ENCODE assay signal across 14 mouse cellular contexts in genomic region chr9:70930641-70931020, GRCm38 (mm10). TPM values are rescaled to one million over a fixed set of nuclear protein-coding genes. Genes with fewer than 3 reads are reported as not detected.
DNase-seq lines count a peak whose midpoint lies in the region; ATAC-seq and TF ChIP-seq lines count a peak whose summit lies in the region.
"Had no signal": no experiment of that assay in that cellular context is flagged by ENCODE, and none has a peak within 500 bp of the region (broad histone marks: within the 10 kb centered on the region; RNA-seq: fewer than 3 reads in every experiment).

No protein-coding gene starts in this region.

- H3K9ac ChIP-seq in midbrain, postnatal 0 days (replicated peaks; ENCODE audit: low read length, poor library complexity, severe bottlenecking) = no peak overlapping the region
- no peak overlapping the region for H3K9ac ChIP-seq in midbrain, embryonic 15.5 days
- H3K9ac ChIP-seq: hindbrain, embryonic 15.5 days; limb, embryonic 15.5 days had no signal

- ATAC-seq in midbrain, postnatal 0 days (ENCODE audit: low FRiP score) = no peak
- ATAC-seq in midbrain, embryonic 15.5 days (replicated peaks) = no peak

- H3K27me3 ChIP-seq in heart, embryonic 10.5 days (ENCODE audit: insufficient read depth, poor library complexity, severe bottlenecking) = no peaks in the 10 kb centered on the region
- H3K27me3 ChIP-seq in midbrain, postnatal 0 days (ENCODE audit: insufficient read depth, low read length) = no peaks in the 10 kb centered on the region
- no peaks in the 10 kb centered on the region for H3K27me3 ChIP-seq in midbrain, embryonic 15.5 days (replicated peaks)
- H3K27me3 ChIP-seq: hindbrain, embryonic 15.5 days; limb, embryonic 15.5 days had no signal

- peak; percentile 56 to 83 for DNase-seq in adrenal gland, adult (ENCODE audit: inconsistent age in 2 of 2, low spot score in 1 of 2)
- DNase-seq in adrenal gland, postnatal 4 days (ENCODE audit: low spot score in 2 of 2) = no peak
- no peak for DNase-seq in heart, embryonic 10.5 days (ENCODE audit: low spot score)
- DNase-seq in heart, postnatal 14 days = no peak
- peak; percentile 50 for DNase-seq in midbrain, postnatal 0 days (ENCODE audit: low spot score)
- no peak for DNase-seq in MN1 (ENCODE audit: low spot score)
- no peak for DNase-seq in layer of hippocampus, postnatal 25 days (ENCODE audit: extremely low spot score in 1 of 2, low spot score in 1 of 2)

- H3K9me3 ChIP-seq in heart, embryonic 10.5 days = no peaks in the 10 kb centered on the region
- no peaks in the 10 kb centered on the region for H3K9me3 ChIP-seq in midbrain, postnatal 0 days (ENCODE audit: low read length)
- H3K9me3 ChIP-seq in midbrain, embryonic 15.5 days = no peaks in the 10 kb centered on the region
- H3K9me3 ChIP-seq: forebrain, embryonic 10.5 days; hindbrain, embryonic 15.5 days; limb, embryonic 15.5 days had no signal

- H3K36me3 ChIP-seq in heart, embryonic 10.5 days = no peaks in the 10 kb centered on the region
- H3K36me3 ChIP-seq in midbrain, postnatal 0 days (ENCODE audit: insufficient read depth, low read length) = no peaks in the 10 kb centered on the region
- no peaks in the 10 kb centered on the region for H3K36me3 ChIP-seq in midbrain, embryonic 15.5 days (replicated peaks)
- H3K36me3 ChIP-seq: forebrain, embryonic 10.5 days; hindbrain, embryonic 15.5 days; limb, embryonic 15.5 days had no signal

- no peak overlapping the region for H3K4me3 ChIP-seq in heart, embryonic 10.5 days
- H3K4me3 ChIP-seq in midbrain, postnatal 0 days (ENCODE audit: low read depth, low read length) = no peak overlapping the region
- no peak overlapping the region for H3K4me3 ChIP-seq in midbrain, embryonic 15.5 days
- H3K4me3 ChIP-seq: forebrain, embryonic 10.5 days; hindbrain, embryonic 15.5 days; limb, embryonic 15.5 days; myocyte had no signal

- no peak for TF ChIP-seq CTCF in midbrain, postnatal 0 days (IDR thresholded peaks at IDR 0.05)

- peak overlapping the region; percentile 22; the same call in 1 of the 2 replicates for H3K27ac ChIP-seq in heart, embryonic 10.5 days
- H3K27ac ChIP-seq in midbrain, postnatal 0 days (ENCODE audit: low read depth, low read length) = no peak overlapping the region
- H3K27ac ChIP-seq in midbrain, embryonic 15.5 days = no peak overlapping the region
- H3K27ac ChIP-seq: forebrain, embryonic 10.5 days; hindbrain, embryonic 15.5 days; limb, embryonic 15.5 days had no signal

- H3K4me2 ChIP-seq in midbrain, postnatal 0 days (ENCODE audit: low read depth, low read length, poor library complexity, severe bottlenecking) = no peak overlapping the region
- H3K4me2 ChIP-seq in midbrain, embryonic 15.5 days = no peak overlapping the region
- H3K4me2 ChIP-seq: hindbrain, embryonic 15.5 days; limb, embryonic 15.5 days; midbrain, embryonic 11.5 days had no signal

- intact Hi-C loops in heart, postnatal 14 days (cut with DNase I) = loop anchor here (5.0 kb wide), 2 partner anchors 147 to 178 kb away; no protein-coding TSS in a partner anchor

- 51% methylated on average over 5 of the region's 5 CpGs for WGBS in heart, embryonic 10.5 days
- 73% methylated on average over 5 of the region's 5 CpGs for WGBS in midbrain, postnatal 0 days
- WGBS in midbrain, embryonic 15.5 days = 76% methylated on average over 5 of the region's 5 CpGs

- H3K4me1 ChIP-seq in heart, embryonic 10.5 days = peaks cover 19% of the 10 kb centered on the region
- no peaks in the 10 kb centered on the region for H3K4me1 ChIP-seq in midbrain, postnatal 0 days (ENCODE audit: insufficient read depth, low read length)
- no peaks in the 10 kb centered on the region for H3K4me1 ChIP-seq in midbrain, embryonic 15.5 days
- H3K4me1 ChIP-seq: forebrain, embryonic 10.5 days; limb, embryonic 15.5 days had no signal

RNA-seq across cellular contexts. Expression of gene Lipc, which starts 21.4 kb away (rescaled TPM):
- total RNA-seq in adrenal gland, postnatal 4 days (2021) = 10 to 100 TPM in 1 of 2 experiments, under 1 TPM in 1; 0.81 to 27.6 TPM
- 0.11 and 1.9 TPM in 2 replicates for polyA plus RNA-seq in heart, embryonic 10.5 days (2016; fragmentation: Nextera tagmentation; extraction: Ambion mirVana)
- total RNA-seq in heart, postnatal 14 days (2021) = under 1 TPM in 1 of 2 experiments, not detected in 1; 0.36 TPM
- total RNA-seq in midbrain, postnatal 0 days (2014; rRNA removed) = not detected in 2 replicates
- 0.18 TPM in 1 of 2 replicates, not detected in the other for polyA plus RNA-seq in midbrain, postnatal 0 days (2015; fragmentation: Nextera tagmentation; extraction: Ambion mirVana)
- 0.09 TPM in 1 of 2 replicates, not detected in the other for polyA plus RNA-seq in midbrain, embryonic 15.5 days (2015; fragmentation: Nextera tagmentation; extraction: Ambion mirVana)
- under 1 TPM; 0.20 to 0.28 TPM for total RNA-seq in layer of hippocampus, postnatal 25 days (2021)
- total RNA-seq: granulocyte monocyte progenitor cell, adult 5-6 weeks had no signal
- polyA plus RNA-seq: forebrain, embryonic 10.5 days; hindbrain, embryonic 15.5 days; midbrain, embryonic 11.5 days had no signal

Comparison
In these comparisons a context has a peak if more than half of its experiments do, and no peak if none do; other contexts are left out.
1. DNase-seq: peak in adrenal gland, adult (2 of 2) and midbrain, postnatal 0 days (single experiment); none in adrenal gland, postnatal 4 days (0 of 2), heart, embryonic 10.5 days (single experiment), heart, postnatal 14 days (0 of 2), MN1 (single experiment) and layer of hippocampus, postnatal 25 days (0 of 2).